Mouse (Mus musculus) testis, adult 2 months (tissue): ENCODE results near the gene Tomm40.

ENCODE experiments used
- CTCF ChIP-seq: fragments of 200-500 bp; IDR thresholded peaks from 2 replicates; pipeline ENCODE4 v1.5.1; 2012; ENCODE audit warnings: low read depth, mild to moderate bottlenecking, inconsistent platforms, low read length, moderate library complexity; ENCODE audit not compliant: control insufficient read depth, insufficient read depth, insufficient replicate concordance
- POLR2A ChIP-seq: fragments of 200-500 bp; IDR thresholded peaks from 2 replicates; pipeline ENCODE4 v1.6.1; 2012; ENCODE audit warnings: low read depth, mild to moderate bottlenecking, inconsistent platforms, low read length, moderate library complexity; ENCODE audit not compliant: control insufficient read depth

DNA sequence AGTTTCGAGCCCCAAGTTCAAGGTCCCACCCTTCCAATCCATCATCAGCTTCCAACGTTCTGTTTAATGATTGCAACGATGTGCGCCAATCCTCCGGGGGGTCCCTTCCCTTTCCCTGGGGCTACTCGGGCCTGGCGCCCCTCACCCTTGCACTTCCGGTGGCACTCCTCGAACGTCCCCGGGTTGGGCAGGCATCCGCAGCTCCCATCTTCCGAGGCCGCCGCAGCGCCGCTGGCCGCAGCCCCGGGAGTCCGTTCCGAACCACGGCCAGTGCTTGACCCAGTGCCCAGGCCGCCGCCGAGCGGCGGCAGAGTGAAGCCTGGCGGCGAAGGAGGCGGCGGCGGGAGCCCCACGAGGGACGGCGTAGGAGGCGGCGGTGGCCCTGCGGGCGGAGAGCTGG lies 402 bp downstream of the Tomm40 start:
- TF ChIP-seq CTCF: no peak
- TF ChIP-seq POLR2A: no peak
